Mouse (Mus musculus) heart, embryonic 16.5 days (tissue): ENCODE data around the gene Eef1akmt1. TPM values are rescaled to one million over a fixed set of nuclear protein-coding genes. Genes with fewer than 3 reads are reported as not detected.
A peak's percentile ranks its signal among the peaks of the same experiment; 100 is the strongest.

Source experiments
- ATAC-seq: fragments of 200-750 bp; cut with Nextera tagmentation; replicated peaks from 2 replicates; pipeline ENCODE4 v1.8.0; 2017; ENCODE audit warnings: moderate number of reproducible peaks; ENCODE audit not compliant: insufficient read depth, low FRiP score; ENCODE audit errors: extremely low read depth
- H3K27ac ChIP-seq: fragments of 300-500 bp; sonication (generic); 2 replicates; pipeline ENCODE4 v1.5.1; 2014; ENCODE audit warnings: mild to moderate bottlenecking, low read length, control low read depth, moderate library complexity
- H3K27me3 ChIP-seq: fragments of 300-500 bp; sonication (generic); 2 replicates; pipeline ENCODE4 v1.6.1; 2014; ENCODE audit warnings: low read length, mixed read lengths; ENCODE audit not compliant: control insufficient read depth, insufficient read depth
- H3K36me3 ChIP-seq: fragments of 300-500 bp; sonication (generic); 2 replicates; pipeline ENCODE4 v1.6.1; 2014; ENCODE audit not compliant: control insufficient read depth, insufficient read depth
- H3K4me1 ChIP-seq: fragments of 300-500 bp; sonication (generic); 2 replicates; pipeline ENCODE4 v1.6.1; 2014; ENCODE audit warnings: low read length, mixed read lengths; ENCODE audit not compliant: control insufficient read depth, insufficient read depth
- H3K4me2 ChIP-seq: fragments of 300-500 bp; sonication (generic); 2 replicates; pipeline ENCODE4 v1.6.1; 2014; ENCODE audit warnings: low read depth, mild to moderate bottlenecking, control low read depth, low read length
- H3K4me3 ChIP-seq: fragments of 300-500 bp; sonication (generic); 2 replicates; pipeline ENCODE4 v1.5.1; 2014; ENCODE audit warnings: mild to moderate bottlenecking, control low read depth, low read length
- H3K9ac ChIP-seq: fragments of 300-500 bp; sonication (generic); 2 replicates; pipeline ENCODE4 v1.6.1; 2014; ENCODE audit warnings: low read length, control low read depth
- H3K9me3 ChIP-seq: fragments of 300-500 bp; sonication (generic); replicated peaks from 2 replicates; pipeline ENCODE4 v1.6.1; 2016; ENCODE audit warnings: low read length; ENCODE audit not compliant: control insufficient read depth
- WGBS: fragments of 180-500 bp; shearing (Covaris S2); extraction: QIAGEN DNeasy Blood & Tissue Kit; methylation state at CpG from one replicate; pipeline ENCODE4 v1.1.7; 2014; 5-methylcytosine and 5-hydroxymethylcytosine counted together
- polyA plus RNA-seq: library from polyadenylated mRNA; unstranded; fragments of >200 nt; fragmentation: Nextera tagmentation; extraction: Ambion mirVana; gene quantifications from 2 replicates; pipeline ENCODE4 v1.2.1, GENCODE M21; 2015

Eef1akmt1 gene
- polyA plus RNA-seq, 1 experiment from 2014 or later, result 75.7 TPM

GRCm38 (mm10) chr14:57555471-57556070, 15.8 kb downstream of the Eef1akmt1 start:
- H3K9me3 ChIP-seq, result no peaks in the 10 kb centered on the region
- H3K27me3 ChIP-seq, result no peaks in the 10 kb centered on the region
- no peaks in the 10 kb centered on the region; the same call in 1 of the 2 replicates for H3K36me3 ChIP-seq
- no peak overlapping the region for H3K9ac ChIP-seq
- no peak overlapping the region for H3K4me2 ChIP-seq
- no peak for ATAC-seq
- H3K4me1 ChIP-seq, result no peaks in the 10 kb centered on the region
- no peak overlapping the region for H3K27ac ChIP-seq
- H3K4me3 ChIP-seq, result no peak overlapping the region
- WGBS, result 81% methylated on average over 7 of the region's 7 CpGs

- Histone ChIP-seq H3K4me1 (no peaks in the 10 kb centered on the region), H3K27me3 (no peaks in the 10 kb centered on the region), H3K9me3 (no peaks in the 10 kb centered on the region), H3K9ac (no peak overlapping the region), H3K4me2 (no peak overlapping the region), H3K27ac (no peak overlapping the region), H3K4me3 (no peak overlapping the region), H3K36me3 (no peaks in the 10 kb centered on the region; the same call in 1 of the 2 replicates)
- ATAC-seq, result no peak
- 88% methylated on average over 5 of the region's 5 CpGs for WGBS
These were observed 17.0 kb downstream of the Eef1akmt1 start for GRCm38 (mm10) chr14:57554434-57554833.

GRCm38 (mm10) chr14:57552945-57553344, 18.5 kb downstream of the Eef1akmt1 start:
- H3K9ac ChIP-seq, result no peak overlapping the region
- ATAC-seq, result no peak
- H3K4me3 ChIP-seq, result no peak overlapping the region
- no peak overlapping the region for H3K27ac ChIP-seq
- no peak overlapping the region for H3K4me2 ChIP-seq
- no peaks in the 10 kb centered on the region for H3K4me1 ChIP-seq
- no peaks in the 10 kb centered on the region; the same call in 1 of the 2 replicates for H3K36me3 ChIP-seq
- no peaks in the 10 kb centered on the region for H3K27me3 ChIP-seq
- no peaks in the 10 kb centered on the region for H3K9me3 ChIP-seq

- 70% methylated on average over 5 of the region's 5 CpGs for WGBS
- no peak overlapping the region for H3K9ac ChIP-seq
- H3K9me3 ChIP-seq, result no peaks in the 10 kb centered on the region
- ATAC-seq, result no peak
- H3K4me3 ChIP-seq, result no peak overlapping the region
- H3K4me2 ChIP-seq, result no peak overlapping the region
- H3K36me3 ChIP-seq, result no peaks in the 10 kb centered on the region
- H3K27ac ChIP-seq, result no peak overlapping the region
- no peaks in the 10 kb centered on the region for H3K4me1 ChIP-seq
- no peaks in the 10 kb centered on the region for H3K27me3 ChIP-seq
These were observed 24.4 kb downstream of the Eef1akmt1 start for GRCm38 (mm10) chr14:57547062-57547461.

DNA sequence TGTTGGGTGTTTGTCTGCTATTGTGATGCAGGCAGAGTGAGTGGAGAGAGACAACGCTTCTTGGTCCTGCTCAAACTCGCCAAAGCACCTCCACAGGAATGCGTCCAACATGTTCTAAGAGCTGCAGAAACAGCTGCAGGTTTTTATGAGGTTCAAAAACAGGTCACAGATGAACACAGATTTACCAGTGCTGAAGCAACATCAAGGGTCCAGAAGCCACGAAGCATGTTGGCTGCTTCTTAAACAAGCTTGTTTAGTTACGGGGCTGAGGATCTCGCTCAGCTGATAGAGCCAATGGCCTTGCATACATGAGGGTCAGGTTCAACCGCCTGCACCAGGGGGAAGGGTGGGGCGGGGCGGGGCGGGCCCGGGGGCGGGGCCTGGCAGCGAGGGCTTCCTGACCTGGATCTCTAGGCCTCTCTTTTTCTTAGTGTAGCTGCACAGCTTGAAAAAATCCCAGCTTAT, 24.8 kb downstream of the Eef1akmt1 start:
- Histone ChIP-seq H3K4me3 (no peak overlapping the region), H3K9ac (no peak overlapping the region), H3K9me3 (no peaks in the 10 kb centered on the region), H3K27me3 (no peaks in the 10 kb centered on the region), H3K36me3 (no peaks in the 10 kb centered on the region), H3K4me2 (no peak overlapping the region), H3K27ac (no peak overlapping the region), H3K4me1 (no peaks in the 10 kb centered on the region)
- peak; percentile 52 for ATAC-seq
- 25% methylated on average over 13 of the region's 13 CpGs for WGBS

DNA sequence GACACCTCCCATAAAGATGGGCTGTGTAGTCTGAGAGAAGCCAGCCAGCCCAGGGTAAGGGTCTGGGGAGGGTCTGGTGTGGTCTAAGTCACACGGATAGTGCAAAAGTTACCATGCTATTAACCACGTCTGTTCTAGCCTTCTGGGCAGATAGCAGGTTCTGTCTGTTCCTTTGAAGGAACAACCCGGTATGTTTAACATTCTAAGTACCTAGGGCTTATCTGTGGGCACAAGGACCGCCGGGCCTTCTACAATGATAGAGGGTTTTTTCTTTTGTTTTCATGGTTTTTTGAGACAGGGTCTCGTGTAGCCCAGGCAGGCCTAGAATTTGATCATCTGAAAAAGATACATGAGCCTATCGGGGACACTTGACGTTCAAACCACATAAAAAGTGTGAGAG, 25.3 kb downstream of the Eef1akmt1 start:
- Histone ChIP-seq H3K4me2 (no peak overlapping the region), H3K9me3 (no peaks in the 10 kb centered on the region), H3K4me3 (no peak overlapping the region), H3K36me3 (no peaks in the 10 kb centered on the region), H3K27me3 (no peaks in the 10 kb centered on the region), H3K9ac (no peak overlapping the region), H3K4me1 (no peaks in the 10 kb centered on the region), H3K27ac (no peak overlapping the region)
- no peak for ATAC-seq
- WGBS, result 74% methylated on average over 8 of the region's 8 CpGs

DNA sequence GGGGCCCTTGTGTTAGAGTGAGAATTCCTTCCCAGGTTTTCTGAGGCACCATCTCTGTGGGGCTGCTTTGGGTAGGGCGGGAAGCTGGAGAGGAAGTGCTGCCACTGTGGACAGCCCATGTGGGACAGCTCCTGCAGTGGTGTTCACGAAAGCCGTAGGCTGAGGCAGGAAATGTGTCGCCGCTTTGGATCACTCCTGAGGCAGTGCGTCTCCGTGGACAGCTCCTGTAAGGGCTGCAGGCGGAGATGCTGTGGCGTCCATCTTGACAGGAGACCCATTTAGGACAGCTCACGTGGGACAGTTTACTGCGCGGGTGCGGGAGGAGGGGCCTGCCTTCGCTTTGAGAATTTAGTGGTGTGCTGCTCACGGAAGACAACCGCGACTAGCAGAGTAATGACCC, 25.9 kb downstream of the Eef1akmt1 start:
- Histone ChIP-seq H3K36me3 (no peaks in the 10 kb centered on the region), H3K4me3 (no peak overlapping the region), H3K9ac (no peak overlapping the region), H3K9me3 (no peaks in the 10 kb centered on the region), H3K27me3 (no peaks in the 10 kb centered on the region), H3K4me2 (no peak overlapping the region), H3K4me1 (no peaks in the 10 kb centered on the region), H3K27ac (no peak overlapping the region)
- no peak for ATAC-seq
- WGBS, result 85% methylated on average over 17 of the region's 17 CpGs

- no peak overlapping the region for H3K4me2 ChIP-seq
- no peak overlapping the region for H3K9ac ChIP-seq
- 84% methylated on average over 13 of the region's 13 CpGs for WGBS
- H3K4me1 ChIP-seq, result no peaks in the 10 kb centered on the region
- H3K9me3 ChIP-seq, result no peaks in the 10 kb centered on the region
- no peak for ATAC-seq
- no peaks in the 10 kb centered on the region for H3K36me3 ChIP-seq
- no peaks in the 10 kb centered on the region for H3K27me3 ChIP-seq
- no peak overlapping the region for H3K27ac ChIP-seq
- no peak overlapping the region for H3K4me3 ChIP-seq
These were observed 27.9 kb downstream of the Eef1akmt1 start for GRCm38 (mm10) chr14:57543420-57544039.

- H3K4me3 ChIP-seq, result no peak overlapping the region
- no peaks in the 10 kb centered on the region for H3K9me3 ChIP-seq
- ATAC-seq, result no peak
- H3K27ac ChIP-seq, result no peak overlapping the region
- H3K9ac ChIP-seq, result no peak overlapping the region
- no peaks in the 10 kb centered on the region for H3K27me3 ChIP-seq
- no peaks in the 10 kb centered on the region for H3K36me3 ChIP-seq
- WGBS, result 49% methylated on average over 34 of the region's 34 CpGs
- peak overlapping the region; percentile 22 for H3K4me2 ChIP-seq
- H3K4me1 ChIP-seq, result peaks cover 9% of the 10 kb centered on the region
These were observed 29.2 kb downstream of the Eef1akmt1 start for GRCm38 (mm10) chr14:57542231-57542630.
